Mouse (Mus musculus) ES-Bruce4 (cell line): ENCODE results near the gene Gkn2.

Source experiments
- CTCF ChIP-seq: IDR thresholded peaks from one replicate; pipeline ENCODE4 v1.8.1; 2011; ENCODE audit warnings: low read depth, low read length
- EP300 ChIP-seq: IDR thresholded peaks from 2 replicates; pipeline ENCODE4 v1.6.1; 2011; ENCODE audit warnings: low read depth, low read length; ENCODE audit not compliant: insufficient read depth
- POLR2A ChIP-seq: IDR thresholded peaks from one replicate; pipeline ENCODE4 v1.8.1; 2011; ENCODE audit warnings: low read length; ENCODE audit not compliant: insufficient read depth

- no peak for TF ChIP-seq POLR2A
- TF ChIP-seq CTCF, result peak; percentile 22
- no peak for TF ChIP-seq EP300
Measured at GRCm38 (mm10) chr6:87383926-87384691, 11.0 kb downstream of the Gkn2 start.
